Mouse (Mus musculus) heart, adult 8-10 months (tissue): Measurements from ENCODE around the gene Eif3d. TPM values are rescaled to one million over a fixed set of nuclear protein-coding genes. Genes with fewer than 3 reads are reported as not detected.
"Not testable (repeated sequence)": the region's sequence is repeated elsewhere in the genome, so short reads cannot be mapped to it uniquely, and the experiment has no call there.

ENCODE experiments used
- DNase-seq: peaks from one replicate; pipeline ENCODE4 v3.0.0; 2022; ENCODE audit warnings: low spot score
- total RNA-seq, 4 experiments: library from RNA; stranded (reverse); gene quantifications; 2 replicates each; pipeline ENCODE4 v1.2.4; 2022

Eif3d gene
- total RNA-seq = 10 to 100 TPM; 56.3 to 67.2 (median 63.3) TPM

- DNase-seq = peak; percentile 96
These were observed at the start of gene Eif3d for GRCm38 (mm10) chr15:77970470-77971292. Gene Eif3d (minus strand): TSS chr15:77970813.

GRCm38 (mm10) chr15:78014046-78014445 is 43.4 kb upstream of the Eif3d start:
- DNase-seq = no peak

- not testable (repeated sequence) for DNase-seq
These were observed 37.6 kb upstream of the Eif3d start for GRCm38 (mm10) chr15:78008206-78008605.

GRCm38 (mm10) chr15:78003929-78004328 is 33.3 kb upstream of the Eif3d start:
- no peak for DNase-seq

GRCm38 (mm10) chr15:78001400-78001799 is 30.8 kb upstream of the Eif3d start:
- no peak for DNase-seq

GRCm38 (mm10) chr15:77988541-77988940 is 17.9 kb upstream of the Eif3d start:
- no peak for DNase-seq

- DNase-seq = no peak
These were observed 12.8 kb upstream of the Eif3d start for GRCm38 (mm10) chr15:77983391-77983790.

- DNase-seq = no peak
These were observed 11.8 kb upstream of the Eif3d start for GRCm38 (mm10) chr15:77982195-77982939.

- DNase-seq = no peak
These were observed 10.6 kb upstream of the Eif3d start for GRCm38 (mm10) chr15:77981181-77981680.

GRCm38 (mm10) chr15:77979427-77979865 is 8.8 kb upstream of the Eif3d start:
- DNase-seq = no peak

GRCm38 (mm10) chr15:77977663-77978062 is 7.0 kb upstream of the Eif3d start:
- DNase-seq = no peak

- DNase-seq = no peak
These were observed 3.7 kb upstream of the Eif3d start for GRCm38 (mm10) chr15:77974165-77974841.

GRCm38 (mm10) chr15:77969940-77970469 is 608 bp downstream of the Eif3d start:
- no peak for DNase-seq

- DNase-seq = no peak
These were observed 5.5 kb downstream of the Eif3d start for GRCm38 (mm10) chr15:77965117-77965528.

GRCm38 (mm10) chr15:77962447-77962846 is 8.2 kb downstream of the Eif3d start:
- DNase-seq = no peak

- no peak for DNase-seq
These were observed 9.9 kb downstream of the Eif3d start for GRCm38 (mm10) chr15:77960693-77961092.

GRCm38 (mm10) chr15:77958071-77958470 is 12.5 kb downstream of the Eif3d start:
- DNase-seq = no peak

- no peak for DNase-seq
These were observed 13.0 kb downstream of the Eif3d start for GRCm38 (mm10) chr15:77957625-77958024.

- peak; percentile 57 for DNase-seq
These were observed 14.2 kb downstream of the Eif3d start, which contains the start of gene Foxred2 for GRCm38 (mm10) chr15:77956404-77956901. Gene Foxred2 (minus strand): TSS chr15:77956722.

GRCm38 (mm10) chr15:77955440-77956403 is 14.9 kb downstream of the Eif3d start:
- no peak for DNase-seq
